Mouse (Mus musculus) heart, postnatal 0 days (tissue): ENCODE measurements around the gene Zfp131. TPM values are rescaled to one million over a fixed set of nuclear protein-coding genes. Genes with fewer than 3 reads are reported as not detected.

Source experiments
- ATAC-seq: fragments of 200-750 bp; cut with Nextera tagmentation; 2 replicates; pipeline ENCODE4 v1.8.0; 2017; ENCODE audit warnings: low read depth, moderate number of reproducible peaks, moderate library complexity; ENCODE audit not compliant: insufficient read depth
- DNase-seq: peaks from one replicate; pipeline ENCODE4 v3.0.0-alpha.2; 2016; ENCODE audit warnings: low spot score
- H3K27ac ChIP-seq: fragments of 300-500 bp; sonication (generic); 2 replicates; pipeline ENCODE4 v1.5.1; 2014; ENCODE audit warnings: low read depth, mild to moderate bottlenecking
- H3K27me3 ChIP-seq: fragments of 300-500 bp; sonication (generic); 2 replicates; pipeline ENCODE4 v1.6.1; 2014; ENCODE audit warnings: low read length, mixed read lengths; ENCODE audit not compliant: control insufficient read depth, insufficient read depth
- H3K36me3 ChIP-seq: fragments of 300-500 bp; sonication (generic); replicated peaks from 2 replicates; pipeline ENCODE4 v1.6.1; 2014; ENCODE audit warnings: low read length, mixed read lengths; ENCODE audit not compliant: control insufficient read depth, insufficient read depth
- H3K4me1 ChIP-seq: fragments of 300-500 bp; sonication (generic); 2 replicates; pipeline ENCODE4 v1.6.1; 2014; ENCODE audit warnings: antibody characterized with exemption; ENCODE audit not compliant: control insufficient read depth, insufficient read depth
- H3K4me2 ChIP-seq: fragments of 300-500 bp; sonication (generic); 2 replicates; pipeline ENCODE4 v1.6.1; 2014; ENCODE audit warnings: low read depth, mild to moderate bottlenecking, low read length, moderate library complexity
- H3K4me3 ChIP-seq: fragments of 300-500 bp; sonication (generic); 2 replicates; pipeline ENCODE4 v1.5.1; 2014; ENCODE audit warnings: low read depth, low read length
- H3K9ac ChIP-seq: fragments of 300-500 bp; sonication (generic); replicated peaks from 2 replicates; pipeline ENCODE4 v1.6.1; 2014; ENCODE audit warnings: low read depth, low read length, mixed read lengths
- H3K9me3 ChIP-seq: fragments of 300-500 bp; sonication (generic); replicated peaks from 2 replicates; pipeline ENCODE4 v1.6.1; 2016; ENCODE audit warnings: low read length; ENCODE audit not compliant: control insufficient read depth
- CTCF ChIP-seq: IDR thresholded peaks from 2 replicates; pipeline ENCODE4 v1.5.1; 2016; ENCODE audit warnings: antibody characterized with exemption, control low read depth, low read depth
- EP300 ChIP-seq: IDR thresholded peaks from 2 replicates; pipeline ENCODE4 v1.6.1; 2016; ENCODE audit warnings: antibody characterized with exemption, low read depth
- WGBS: fragments of 180-500 bp; shearing (Covaris S2); extraction: QIAGEN DNeasy Blood & Tissue Kit; methylation state at CpG from one replicate; pipeline ENCODE4 v1.1.7; 2014; 5-methylcytosine and 5-hydroxymethylcytosine counted together
- polyA plus RNA-seq: library from polyadenylated mRNA; unstranded; fragments of >200 nt; fragmentation: Nextera tagmentation; extraction: Ambion mirVana; gene quantifications from 2 replicates; pipeline ENCODE4 v1.2.1, GENCODE M21; 2015
- total RNA-seq: library from RNA; depleted of rRNA; stranded (reverse); fragments of >200 nt; gene quantifications from 2 replicates; pipeline ENCODE4 v1.2.3, GENCODE M21; 2014; ENCODE audit warnings: low replicate concordance; rRNA removed

Gene Zfp131
- total and polyA plus RNA-seq, 2 experiments from 2014 or later, result 15.5 to 24.2 TPM

DNA sequence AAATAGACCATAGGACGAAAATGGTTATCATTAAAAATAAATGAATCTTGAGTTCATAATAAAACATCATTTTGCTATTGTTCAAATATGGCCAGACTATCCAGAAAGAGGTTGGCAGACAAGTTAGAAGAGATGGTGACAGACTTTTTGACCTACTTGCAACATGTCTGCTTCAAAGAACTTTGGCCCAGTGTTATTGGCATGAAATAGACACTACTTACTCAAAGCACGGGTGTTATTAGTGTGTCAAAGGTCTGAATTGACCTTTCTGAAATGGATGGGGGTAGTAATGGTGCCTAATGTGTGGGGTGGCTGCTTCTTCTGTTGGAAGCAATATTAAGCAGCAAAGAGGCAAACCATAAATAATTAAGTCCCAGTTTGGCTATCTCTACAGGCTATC is 74.6 kb downstream of the Zfp131 start:
- Histone ChIP-seq H3K4me3 (no peak overlapping the region), H3K36me3 (no peaks in the 10 kb centered on the region), H3K27me3 (no peaks in the 10 kb centered on the region), H3K4me2 (no peak overlapping the region), H3K4me1 (no peaks in the 10 kb centered on the region), H3K9me3 (no peaks in the 10 kb centered on the region), H3K9ac (no peak overlapping the region), H3K27ac (no peak overlapping the region)
- 86% methylated on average over 2 of the region's 2 CpGs for WGBS
- DNase-seq (no peak), ATAC-seq (no peak)
- no peak for TF ChIP-seq EP300
- no peak for TF ChIP-seq CTCF

Other genes starting within 250 kb of the Zfp131 start
- gene Ccl28, start 167.1 kb downstream of the Zfp131 start, total RNA-seq, result not detected in 2 replicates
- 0.05 TPM in 1 of 2 replicates, not detected in the other for gene Ccl28, start 167.1 kb downstream of the Zfp131 start, polyA plus RNA-seq
- 39.0 and 42.6 TPM in 2 replicates for gene Hmgcs1, start 100.5 kb downstream of the Zfp131 start, total RNA-seq
- gene Hmgcs1, start 100.5 kb downstream of the Zfp131 start, polyA plus RNA-seq, result 61.1 and 66.2 TPM in 2 replicates
- gene Nim1k, start 35.0 kb downstream of the Zfp131 start, total RNA-seq, result 0.70 and 1.5 TPM in 2 replicates
- 0.56 and 0.67 TPM in 2 replicates for gene Nim1k, start 35.0 kb downstream of the Zfp131 start, polyA plus RNA-seq
- gene AF067063, start 39.3 kb upstream of the Zfp131 start, total RNA-seq, result not detected in 2 replicates
- gene AF067063, start 39.3 kb upstream of the Zfp131 start, polyA plus RNA-seq, result not detected in 2 replicates
- not detected in 2 replicates for gene D13Ertd608e, start 45.1 kb upstream of the Zfp131 start, total RNA-seq
- not detected in 2 replicates for gene D13Ertd608e, start 45.1 kb upstream of the Zfp131 start, polyA plus RNA-seq
- not detected in 2 replicates for gene Tcstv1, start 103.9 kb upstream of the Zfp131 start, total RNA-seq
- gene Tcstv1, start 103.9 kb upstream of the Zfp131 start, polyA plus RNA-seq, result not detected in 2 replicates
- not detected in 2 replicates for gene Gm21761, start 138.4 kb upstream of the Zfp131 start, total RNA-seq
- not detected in 2 replicates for gene Gm21761, start 138.4 kb upstream of the Zfp131 start, polyA plus RNA-seq
- not detected in 2 replicates for gene B020031M17Rik, start 159.9 kb upstream of the Zfp131 start, total RNA-seq
- gene B020031M17Rik, start 159.9 kb upstream of the Zfp131 start, polyA plus RNA-seq, result not detected in 2 replicates
- not detected in 2 replicates for gene Gm36079, start 236.1 kb upstream of the Zfp131 start, total RNA-seq
- not detected in 2 replicates for gene Gm36079, start 236.1 kb upstream of the Zfp131 start, polyA plus RNA-seq